In the genomic region with DNA sequence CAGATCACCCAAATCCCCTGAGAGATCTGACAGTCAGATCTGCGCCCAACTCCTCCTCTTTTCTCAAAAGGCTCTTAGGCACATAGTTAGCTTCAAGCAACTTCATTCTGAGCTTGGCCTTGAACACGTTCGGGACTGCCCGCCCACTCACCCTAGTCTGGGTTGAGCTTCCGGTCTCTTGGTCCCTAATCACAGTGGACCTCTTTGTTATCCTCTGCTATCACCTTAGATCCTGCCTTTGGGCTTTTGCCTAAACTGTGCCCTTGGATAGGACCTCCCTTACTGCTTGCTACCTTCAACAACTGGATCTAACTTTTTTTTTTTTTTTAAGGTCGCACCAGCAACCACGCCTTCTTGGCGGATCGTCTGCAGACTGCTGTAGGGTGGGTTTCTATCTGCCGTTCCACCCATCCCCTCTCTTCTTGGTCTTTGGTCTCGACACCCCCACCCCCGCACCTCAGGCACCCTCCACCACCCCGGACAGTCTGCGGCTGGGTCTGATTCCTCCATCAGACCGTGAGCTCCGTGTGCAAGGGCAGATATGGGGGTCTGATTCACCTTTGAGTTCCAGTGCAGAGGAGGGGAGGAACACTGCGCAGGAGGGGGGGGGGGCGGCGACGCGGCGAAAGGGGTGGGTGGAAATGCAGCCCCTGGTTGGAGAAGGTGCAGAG, we compare ENCODE assay signal across 9 mouse cellular contexts. TPM values are rescaled to one million over a fixed set of nuclear protein-coding genes. Genes with fewer than 3 reads are reported as not detected.
DNase-seq lines count a peak whose midpoint lies in the region; ATAC-seq lines count a peak whose summit lies in the region.
"Had no signal": no experiment of that assay in that cellular context is flagged by ENCODE, and none has a peak within 500 bp of the region (broad histone marks: within the 10 kb centered on the region; RNA-seq: fewer than 3 reads in every experiment).

No protein-coding gene starts in this region.

- WGBS in embryonic facial prominence, embryonic 13.5 days: under 1% methylated on average over 20 of the region's 22 CpGs

- peak overlapping the region; percentile 87 for H3K4me2 ChIP-seq in embryonic facial prominence, embryonic 13.5 days

- H3K4me1 ChIP-seq in embryonic facial prominence, embryonic 13.5 days: peaks cover 23% of the 10 kb centered on the region

- peaks cover 9% of the 10 kb centered on the region for H3K36me3 ChIP-seq in embryonic facial prominence, embryonic 13.5 days

- DNase-seq in adrenal gland, adult (ENCODE audit: inconsistent age in 2 of 2, low spot score in 1 of 2): peak; percentile 84 to 92
- no peak for DNase-seq in adrenal gland, postnatal 4 days (ENCODE audit: low spot score in 2 of 2)
- peak; percentile 67 for DNase-seq in adrenal gland, postnatal 14 days
- DNase-seq in heart, postnatal 10 days: peak; percentile 62 to 69
- peak; percentile 49 to 66 for DNase-seq in kidney, postnatal 25 days
- DNase-seq in mesoderm, embryonic 11.5 days (ENCODE audit: low read depth, low spot score): peak; percentile 58
- DNase-seq in right cerebral cortex, postnatal 4 days: peak; percentile 55

- no peaks in the 10 kb centered on the region for H3K9me3 ChIP-seq in embryonic facial prominence, embryonic 13.5 days

- no peaks in the 10 kb centered on the region for H3K27me3 ChIP-seq in embryonic facial prominence, embryonic 13.5 days

- peak overlapping the region; percentile 100 for H3K27ac ChIP-seq in embryonic facial prominence, embryonic 13.5 days

- H3K9ac ChIP-seq in embryonic facial prominence, embryonic 13.5 days: peak overlapping the region; percentile 93

- H3K4me3 ChIP-seq in embryonic facial prominence, embryonic 13.5 days: peak overlapping the region; percentile 87

- ATAC-seq in embryonic facial prominence, embryonic 13.5 days (ENCODE audit: insufficient number of reproducible peaks, insufficient read depth, low FRiP score, low TSS enrichment, low read depth): peak; percentile 29

- intact Hi-C loops in heart, postnatal 10 days (cut with DNase I): loop anchor here (1.0 to 2.0 kb wide), 2 partner anchors 12 to 59 kb away; no protein-coding TSS in a partner anchor

RNA-seq across cellular contexts. Expression of a gene that starts 0.9 kb away (rescaled TPM):
- 100 to 1,000 TPM; 120 to 124 TPM for total RNA-seq in adrenal gland, postnatal 4 days (2021)
- total RNA-seq in adrenal gland, postnatal 14 days (2021): 51.1 and 70.1 TPM in 2 replicates
- 51.9 and 52.6 TPM in 2 replicates for polyA plus RNA-seq in embryonic facial prominence, embryonic 13.5 days (2015; fragmentation: Nextera tagmentation; extraction: Ambion mirVana)
- 10 to 100 TPM; 24.6 to 27.2 TPM for total RNA-seq in heart, postnatal 10 days (2021)

RNA-seq across cellular contexts. Expression of a gene that starts 28.9 kb away (rescaled TPM):
- total RNA-seq in adrenal gland, postnatal 4 days (2021): under 1 TPM in 1 of 2 experiments, not detected in 1; 0.20 TPM
- not detected in 2 replicates for total RNA-seq in adrenal gland, postnatal 14 days (2021)
- polyA plus RNA-seq in embryonic facial prominence, embryonic 13.5 days (2015; fragmentation: Nextera tagmentation; extraction: Ambion mirVana): 1.3 and 1.6 TPM in 2 replicates
- under 1 TPM; 0.40 to 0.77 TPM for total RNA-seq in heart, postnatal 10 days (2021)

RNA-seq across cellular contexts. Expression of a gene that starts 57.7 kb away (rescaled TPM):
- total RNA-seq in adrenal gland, postnatal 4 days (2021): under 1 TPM; 0.31 to 0.76 TPM
- total RNA-seq in adrenal gland, postnatal 14 days (2021): 0.33 TPM in 1 of 2 replicates, not detected in the other
- 0.19 TPM in 1 of 2 replicates, not detected in the other for polyA plus RNA-seq in embryonic facial prominence, embryonic 13.5 days (2015; fragmentation: Nextera tagmentation; extraction: Ambion mirVana)
- under 1 TPM in 1 of 2 experiments, not detected in 1; 0.20 TPM for total RNA-seq in heart, postnatal 10 days (2021)
- total RNA-seq: left cerebral cortex, postnatal 10 days had no signal

Comparison
In these comparisons a context has a peak if more than half of its experiments do, and no peak if none do; other contexts are left out.
1. DNase-seq: peak in adrenal gland, adult (2 of 2), adrenal gland, postnatal 14 days (single experiment), heart, postnatal 10 days (2 of 2), kidney, postnatal 25 days (2 of 2), mesoderm, embryonic 11.5 days (single experiment) and right cerebral cortex, postnatal 4 days (single experiment); none in adrenal gland, postnatal 4 days (0 of 2).